Mouse (Mus musculus): ENCODE data around the gene Lpar6.

DNA sequence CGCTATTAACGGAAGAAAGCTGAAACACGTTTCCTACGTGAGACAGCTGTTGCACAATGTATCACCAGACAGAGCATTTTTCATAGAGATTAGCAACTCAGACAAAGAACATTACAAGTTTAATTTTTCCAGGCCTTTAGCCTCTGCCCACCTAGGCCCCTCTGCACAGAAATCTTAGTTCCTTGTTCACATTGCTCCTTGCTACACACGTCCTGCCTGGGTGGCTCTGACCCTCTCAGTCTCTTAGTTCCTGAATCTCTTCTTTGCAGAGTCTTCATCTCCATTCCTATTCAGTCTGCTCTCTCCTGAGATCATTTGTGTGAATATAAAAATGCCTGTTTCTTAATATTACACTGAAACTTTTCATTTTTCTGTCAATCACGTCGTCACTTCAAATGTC lies 19.7 kb downstream of the Lpar6 start:
- no peak for TF ChIP-seq CTCF (IDR thresholded peaks at IDR 0.05; ENCODE audit: extremely low read depth, insufficient read length, insufficient replicate concordance, low read depth, low read length)
- TF ChIP-seq POLR2A (IDR thresholded peaks at IDR 0.05; ENCODE audit: low read depth, low read length), result no peak
